Mouse (Mus musculus) embryonic fibroblast, embryonic 13.5 days (primary cell): ENCODE results near the gene Ccdc33. TPM values are rescaled to one million over a fixed set of nuclear protein-coding genes. Genes with fewer than 3 reads are reported as not detected.
A peak's percentile ranks its signal among the peaks of the same experiment; 100 is the strongest.

Source experiments
- H3K27ac ChIP-seq: 2 replicates; pipeline ENCODE4 v1.5.1; 2012; ENCODE audit warnings: low read length, control low read depth, inconsistent platforms; ENCODE audit not compliant: insufficient read depth
- H3K4me1 ChIP-seq: 2 replicates; pipeline ENCODE4 v1.6.1; 2011; ENCODE audit warnings: low read length; ENCODE audit not compliant: control insufficient read depth, insufficient read depth
- H3K4me3 ChIP-seq: 2 replicates; pipeline ENCODE4 v1.5.1; 2011; ENCODE audit warnings: mild to moderate bottlenecking, control low read depth, low read length; ENCODE audit not compliant: insufficient read depth
- CTCF ChIP-seq: IDR thresholded peaks from 2 replicates; pipeline ENCODE4 v1.5.1; 2011; ENCODE audit warnings: mild to moderate bottlenecking, control low read depth, low read length, moderate library complexity, borderline replicate concordance; ENCODE audit not compliant: insufficient read depth
- POLR2A ChIP-seq: IDR thresholded peaks from 2 replicates; pipeline ENCODE4 v1.6.1; 2011; ENCODE audit warnings: low read depth, mild to moderate bottlenecking, control low read depth, low read length, moderate library complexity
- polyA plus RNA-seq: library from polyadenylated mRNA; stranded (reverse); fragments of >200 nt; gene quantifications from 2 replicates; pipeline ENCODE4 v1.2.4, GENCODE M21; 2011; ENCODE audit warnings: low read depth; ENCODE audit not compliant: missing spikeins, insufficient read length

Gene Ccdc33
- polyA plus RNA-seq, result not detected in 2 replicates

DNA sequence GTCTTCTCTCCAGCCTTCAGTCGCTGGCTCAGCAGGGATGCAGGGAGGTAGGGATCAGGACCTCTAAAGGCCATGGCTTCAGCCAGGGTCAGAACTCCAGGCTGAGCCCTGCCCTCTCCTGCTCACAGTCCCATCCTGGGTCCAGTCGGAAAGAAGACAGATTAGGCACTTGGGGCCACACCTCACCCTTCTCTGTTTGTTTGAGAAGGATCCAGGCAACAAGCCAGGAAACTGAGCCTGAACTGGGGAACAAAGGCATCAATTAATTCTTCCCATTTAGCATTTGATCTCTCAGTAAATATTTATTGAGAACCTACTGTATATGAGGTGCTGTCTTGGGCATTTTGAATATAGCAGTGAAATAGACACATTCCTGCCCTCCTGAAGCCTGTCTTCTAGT is at the start of gene Ccdc33:
Ccdc33 (minus strand) TSS at position 153 of the 400 bp plus-strand sequence.
- Histone ChIP-seq H3K27ac (no peak within 1 kb of the TSS), H3K4me3 (no peak within 1 kb of the TSS), H3K4me1 (no peaks in the 10 kb centered on the region)
- TF ChIP-seq CTCF, result no peak

DNA sequence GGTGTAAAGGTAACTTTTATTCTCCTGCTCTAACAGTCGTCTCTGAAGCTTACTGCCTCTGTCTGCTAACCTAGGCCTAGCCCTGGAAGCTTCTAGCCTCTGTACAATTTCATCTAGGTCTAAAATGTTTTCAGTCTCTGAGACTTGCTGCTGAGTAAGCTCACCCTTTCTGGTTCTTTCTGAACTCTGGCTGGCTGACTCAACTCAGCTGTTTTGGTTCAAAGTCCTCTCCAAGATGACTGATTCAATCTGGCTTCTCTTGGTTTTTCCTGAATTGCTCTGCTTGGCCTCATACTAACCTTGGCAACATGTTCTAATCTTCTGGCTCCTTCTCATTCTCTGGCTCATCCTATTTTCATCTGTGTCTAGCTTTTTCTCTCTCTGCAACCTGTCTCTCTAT is 47.2 kb upstream of the Ccdc33 start:
- no peak for TF ChIP-seq POLR2A
- TF ChIP-seq CTCF, result no peak
- Histone ChIP-seq H3K4me1 (0 out of 2 replicates have a peak, but pooled peaks cover 2% of the 10 kb centered on the region), H3K27ac (no peak overlapping the region), H3K4me3 (no peak overlapping the region)

DNA sequence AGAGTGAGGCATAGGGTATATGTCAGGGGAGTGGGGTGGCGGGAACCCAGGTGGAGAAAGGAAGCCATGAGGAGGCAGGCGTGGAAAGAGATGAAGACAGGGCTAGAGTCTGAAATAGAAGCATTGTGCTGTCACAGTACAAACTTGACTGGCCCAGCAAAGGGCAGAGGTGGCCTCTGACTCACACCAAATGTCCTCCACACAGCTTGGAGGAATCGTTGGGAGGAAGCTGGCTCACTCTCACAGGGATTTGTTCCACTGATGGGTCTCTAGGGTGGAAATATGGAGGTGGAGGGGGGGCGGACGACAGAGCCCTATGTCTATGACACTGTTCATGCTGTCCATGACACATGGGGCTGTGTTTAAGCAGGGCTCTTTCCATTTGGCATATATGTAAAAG is 44.5 kb upstream of the Ccdc33 start:
- Histone ChIP-seq H3K27ac (no peak overlapping the region), H3K4me1 (0 out of 2 replicates have a peak, but pooled peaks cover 2% of the 10 kb centered on the region), H3K4me3 (no peak overlapping the region)
- no peak for TF ChIP-seq CTCF
- TF ChIP-seq POLR2A, result no peak

DNA sequence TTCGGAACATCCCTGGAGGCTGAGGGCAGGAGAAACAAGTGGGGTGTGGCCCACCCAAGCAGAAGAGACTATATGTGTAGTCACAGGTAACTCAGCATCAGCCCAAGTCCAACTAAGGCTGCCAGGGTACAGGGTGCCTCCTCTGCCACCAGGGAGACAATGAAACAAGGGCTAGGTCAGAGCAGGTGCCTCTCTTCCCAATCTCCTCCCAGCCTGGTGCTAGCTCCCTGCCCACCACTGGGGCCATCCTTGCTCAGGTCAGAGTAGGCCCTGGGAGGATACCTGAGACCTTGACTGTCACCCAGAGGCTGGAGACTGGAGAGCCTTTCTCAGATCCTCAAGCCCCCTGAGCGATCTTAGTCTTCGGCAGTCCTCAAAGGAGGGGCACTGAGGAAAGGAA is 43.5 kb upstream of the Ccdc33 start:
- TF ChIP-seq POLR2A (no peak), CTCF (no peak)
- Histone ChIP-seq H3K4me3 (no peak overlapping the region), H3K27ac (no peak overlapping the region), H3K4me1 (0 out of 2 replicates have a peak, but pooled peaks cover 2% of the 10 kb centered on the region)

DNA sequence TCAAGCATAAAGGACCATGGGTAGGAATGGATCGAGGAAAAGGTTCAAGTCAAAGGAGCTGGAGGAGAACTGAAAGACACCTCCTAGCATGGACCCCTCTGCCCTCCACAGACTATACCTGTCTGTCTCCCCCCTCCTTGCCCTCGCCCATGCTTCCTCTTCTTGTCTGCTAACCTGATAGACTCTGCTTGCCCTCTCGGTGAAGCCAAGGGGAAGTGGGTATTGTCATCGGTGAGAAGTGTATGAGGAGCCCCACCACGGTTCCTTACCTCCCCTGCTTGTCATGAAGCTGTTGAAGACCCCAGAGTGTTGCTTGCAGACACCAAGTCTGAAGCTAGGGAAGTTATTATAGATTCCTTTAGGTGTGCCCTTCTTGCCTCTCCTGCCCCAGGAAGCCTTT is 41.7 kb upstream of the Ccdc33 start:
- no peak for TF ChIP-seq CTCF
- no peak for TF ChIP-seq POLR2A
- Histone ChIP-seq H3K27ac (no peak overlapping the region), H3K4me3 (no peak overlapping the region), H3K4me1 (0 out of 2 replicates have a peak, but pooled peaks cover 2% of the 10 kb centered on the region)

DNA sequence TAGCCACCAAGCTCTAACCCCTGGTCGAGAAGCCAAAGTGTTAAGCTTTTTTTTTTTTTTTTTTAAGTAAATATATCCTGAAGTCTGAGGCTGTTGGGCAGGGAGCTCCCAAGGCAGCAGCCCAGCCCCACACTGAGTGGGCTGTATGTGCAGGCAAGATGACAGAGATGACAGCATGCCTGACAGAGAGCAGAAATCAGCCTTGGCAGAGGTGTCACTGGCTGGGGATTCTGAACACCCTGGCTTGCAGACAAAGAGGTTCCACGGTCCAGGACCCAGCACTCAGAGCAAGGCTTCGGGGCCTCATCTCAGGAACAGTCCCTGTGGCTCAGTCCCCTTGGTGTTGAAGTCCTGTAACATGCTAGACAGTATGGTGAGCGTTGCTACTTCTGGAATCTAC is 41.2 kb upstream of the Ccdc33 start:
- Histone ChIP-seq H3K4me1 (0 out of 2 replicates have a peak, but pooled peaks cover 2% of the 10 kb centered on the region), H3K27ac (no peak overlapping the region)
- no peak for TF ChIP-seq CTCF

DNA sequence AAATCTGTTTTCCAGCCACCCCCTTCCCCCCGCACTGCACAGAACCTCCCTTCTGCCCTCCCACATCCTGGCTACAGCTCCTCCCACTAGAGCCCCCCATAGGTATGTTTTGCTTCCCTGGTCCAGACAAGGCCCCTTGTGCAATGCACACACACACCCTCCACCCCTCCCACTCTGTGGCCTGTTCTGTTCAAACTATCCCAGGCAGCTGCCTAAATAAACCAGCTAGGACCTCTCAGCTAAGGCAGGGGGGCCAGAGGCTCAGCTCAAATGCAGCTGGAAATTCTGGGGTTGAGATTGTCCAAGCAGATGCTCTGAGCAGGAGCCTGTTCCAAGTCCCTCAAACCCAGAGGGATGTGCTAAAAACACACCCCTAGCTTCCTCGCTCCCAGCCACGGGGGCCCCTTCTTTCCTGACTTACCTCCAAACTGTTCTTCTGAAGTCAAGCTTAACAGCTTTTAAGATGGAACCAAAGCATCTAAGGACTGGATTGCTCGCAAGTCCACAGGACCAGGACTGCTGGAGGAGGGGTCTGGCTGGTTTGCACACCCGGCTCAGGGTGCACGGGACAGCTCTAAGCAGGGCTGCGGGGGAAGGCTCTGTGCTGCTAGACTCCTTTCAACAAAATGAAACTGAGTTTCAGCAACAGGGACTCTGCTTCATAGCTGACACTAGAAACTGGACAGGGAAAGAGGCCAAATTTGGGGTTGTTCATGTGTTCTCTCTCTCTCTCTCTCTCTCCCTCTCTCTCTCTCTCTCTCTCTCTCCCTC is 40.1 kb upstream of the Ccdc33 start:
- Histone ChIP-seq H3K4me3 (no peak overlapping the region), H3K4me1 (0 out of 2 replicates have a peak, but pooled peaks cover 2% of the 10 kb centered on the region)
- TF ChIP-seq POLR2A (peak; percentile 32; the same call in 1 of the 2 replicates), CTCF (no peak)

More for the DNA sequence above, 41.2 kb upstream of the Ccdc33 start:
- no peak overlapping the region for H3K4me3 ChIP-seq

DNA sequence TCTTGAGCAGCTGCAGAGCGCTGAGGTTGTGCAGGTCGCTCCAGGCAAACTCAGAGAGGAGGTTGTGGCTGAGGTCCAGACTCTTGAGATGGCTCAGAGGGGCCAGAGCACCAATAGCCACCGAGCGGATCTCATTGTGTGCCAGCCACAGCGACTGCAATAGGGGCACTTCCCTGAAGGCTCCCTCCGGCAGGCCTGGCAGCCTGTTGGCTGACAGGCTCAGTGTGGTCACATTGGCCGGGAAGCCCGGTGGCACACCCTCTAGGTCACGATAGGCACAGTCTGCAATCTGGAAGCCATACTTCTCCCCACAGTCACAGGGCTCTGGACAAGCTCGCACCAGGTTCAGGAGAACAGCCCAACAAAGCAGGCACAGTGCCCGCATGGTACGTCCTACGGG is 39.2 kb upstream of the Ccdc33 start:
- no peak overlapping the region for H3K4me3 ChIP-seq
- H3K27ac ChIP-seq, result peak overlapping the region; percentile 77
- H3K4me1 ChIP-seq, result no peaks in the 10 kb centered on the region
- TF ChIP-seq CTCF (no peak), POLR2A (no peak)

More for the DNA sequence above, 40.1 kb upstream of the Ccdc33 start:
- peak overlapping the region; percentile 77 for H3K27ac ChIP-seq

DNA sequence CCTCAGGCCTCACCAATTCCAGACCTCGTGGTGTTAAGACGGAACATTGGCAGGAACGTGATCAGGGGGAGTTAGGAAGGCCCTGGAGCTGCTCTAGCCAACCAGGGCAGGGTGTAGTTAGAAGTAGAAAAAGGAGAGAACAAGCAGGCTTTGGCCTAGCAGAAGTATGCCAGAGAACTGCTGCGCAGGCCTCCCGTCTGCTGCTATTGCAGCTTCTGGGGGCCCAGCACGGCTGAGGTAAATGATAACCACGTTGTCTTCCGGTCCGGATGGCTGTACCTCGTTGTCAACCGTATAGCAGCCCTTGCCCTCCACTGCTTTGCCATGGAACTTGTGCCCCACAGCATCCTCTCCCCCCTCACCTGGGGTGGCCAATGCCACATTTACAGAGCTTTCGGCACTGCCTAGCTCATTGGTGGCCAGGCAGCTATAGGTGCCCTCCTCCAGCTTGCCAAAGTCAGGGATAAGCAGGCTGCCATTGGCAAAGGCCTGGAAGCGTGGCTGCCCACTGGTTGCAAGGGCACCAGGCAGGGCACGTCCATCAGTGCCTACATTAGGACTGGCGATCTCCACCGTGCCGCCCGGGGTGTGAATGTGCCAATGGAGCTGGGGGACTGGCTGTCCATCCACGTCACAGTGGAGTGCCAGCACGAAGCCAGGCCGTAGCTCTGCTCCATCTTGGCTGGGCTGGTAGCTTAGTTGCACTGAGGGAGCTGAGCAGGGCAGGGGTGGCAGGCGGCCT is 38.4 kb upstream of the Ccdc33 start:
- Histone ChIP-seq H3K4me1 (no peaks in the 10 kb centered on the region), H3K4me3 (no peak overlapping the region), H3K27ac (no peak overlapping the region)
- no peak for TF ChIP-seq POLR2A
- TF ChIP-seq CTCF, result no peak

DNA sequence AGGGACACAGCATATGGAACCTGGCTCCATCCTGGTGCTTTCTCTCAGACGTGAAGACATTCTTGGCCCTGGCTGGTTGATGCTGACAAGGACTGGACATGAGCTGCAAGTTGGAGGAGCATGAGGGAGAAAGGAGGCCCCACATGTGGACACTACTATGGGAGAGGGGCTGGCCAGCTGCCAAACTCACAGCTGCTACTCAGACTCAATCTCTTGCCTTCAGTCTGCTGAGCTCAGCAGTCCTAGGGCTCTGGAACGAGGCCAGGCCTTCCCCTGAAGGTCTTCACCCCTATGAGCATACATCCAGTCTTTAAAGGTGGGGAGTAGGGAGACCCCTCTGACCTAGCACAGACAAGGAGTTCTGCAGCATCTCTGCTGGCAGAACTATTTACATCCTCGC is 36.7 kb upstream of the Ccdc33 start:
- Histone ChIP-seq H3K27ac (no peak overlapping the region), H3K4me1 (no peaks in the 10 kb centered on the region), H3K4me3 (no peak overlapping the region)
- TF ChIP-seq POLR2A, result no peak
- TF ChIP-seq CTCF, result no peak
